In the genomic region with DNA sequence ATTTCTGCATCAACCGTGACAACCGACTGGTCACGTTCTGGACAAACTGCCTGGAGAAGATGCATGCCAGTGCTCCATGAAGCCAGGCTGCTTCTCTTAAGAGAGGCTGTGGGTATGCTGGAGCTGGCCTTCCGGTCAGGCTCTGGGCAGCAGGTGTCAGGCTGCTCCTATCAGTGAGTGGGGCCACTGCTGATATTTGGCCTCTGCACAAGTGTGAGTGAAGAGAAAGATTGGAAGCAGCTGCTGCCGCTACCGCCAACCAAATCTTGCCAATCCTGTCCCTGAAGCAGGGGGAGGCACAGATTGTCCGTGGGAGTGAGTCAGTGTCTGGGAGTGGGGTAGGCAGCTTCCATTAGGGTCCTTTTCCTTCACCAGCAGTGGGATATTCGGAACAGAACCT, we compare ENCODE assay signal across 8 mouse cellular contexts. TPM values are rescaled to one million over a fixed set of nuclear protein-coding genes. Genes with fewer than 3 reads are reported as not detected.
DNase-seq lines count a peak whose midpoint lies in the region.

No protein-coding gene starts in this region.

- DNase-seq in left cerebral cortex, adult 18-20 months (ENCODE audit: low spot score in 2 of 2): peak; percentile 75 to 83
- DNase-seq in left cerebral cortex, adult 11 months (ENCODE audit: low spot score): no peak
- DNase-seq in cerebellum, adult 18-20 months: peak; percentile 67 to 77
- peak; percentile 57 to 71 for DNase-seq in heart, adult 18-20 months
- DNase-seq in layer of hippocampus, adult 9-11 months: peak; percentile 94
- peak; percentile 48 for DNase-seq in skeletal muscle tissue, adult 2 months (ENCODE audit: low read depth, low spot score)
- DNase-seq in retina, postnatal 1 day: no peak
- DNase-seq in thymus, postnatal 36 days: no peak

RNA-seq across cellular contexts. Expression of a gene that starts 27.5 kb away (rescaled TPM):
- total RNA-seq in left cerebral cortex, adult 18-20 months (2021): 1,000 to 10,000 TPM; 1,087 to 1,156 TPM
- 10 to 100 TPM; 90.3 TPM for total RNA-seq in heart, adult 18-20 months (2021)

Comparison
In these comparisons a context has a peak if more than half of its experiments do, and no peak if none do; other contexts are left out.
1. DNase-seq: peak in left cerebral cortex, adult 18-20 months (2 of 2), cerebellum, adult 18-20 months (2 of 2), heart, adult 18-20 months (2 of 2), layer of hippocampus, adult 9-11 months (single experiment) and skeletal muscle tissue, adult 2 months (single experiment); none in left cerebral cortex, adult 11 months (single experiment), retina, postnatal 1 day (single experiment) and thymus, postnatal 36 days (0 of 2).
2. RNA of a gene that starts 27.5 kb away (total RNA-seq): 1,087 to 1,156 TPM in left cerebral cortex, adult 18-20 months; 90.3 TPM in heart, adult 18-20 months; every median in the first group is over 10 times any median in the second.